Mouse (Mus musculus): ENCODE data around the gene C130026I21Rik.
"Not testable (repeated sequence)": the region's sequence is repeated elsewhere in the genome, so short reads cannot be mapped to it uniquely, and the experiment has no call there.

Gene C130026I21Rik

GRCm38 (mm10) chr1:85033616-85034015, 236.8 kb downstream of the C130026I21Rik start:
- DNase-seq (ENCODE audit: low spot score): not testable (repeated sequence)

DNA sequence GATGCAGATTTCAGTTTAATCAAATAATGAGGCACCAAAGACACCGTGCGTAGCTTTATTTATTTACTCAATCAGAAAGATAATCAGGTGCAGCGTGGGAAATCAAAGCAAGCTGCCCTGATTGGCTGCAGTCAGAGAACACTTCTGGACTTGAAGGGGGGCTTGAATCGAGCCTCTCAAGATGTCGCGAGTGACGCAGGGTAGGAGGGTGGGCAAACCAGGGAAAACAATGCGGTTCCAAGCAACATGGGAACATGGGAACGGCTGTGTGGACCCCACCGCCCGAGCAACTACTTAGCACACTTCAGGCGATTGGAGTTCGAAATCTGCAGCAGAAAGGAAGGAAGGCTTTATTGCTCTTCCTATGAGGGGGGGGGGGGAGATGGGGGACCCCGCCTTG, 240.2 kb downstream of the C130026I21Rik start:
- not testable (repeated sequence) for DNase-seq (ENCODE audit: low spot score)

GRCm38 (mm10) chr1:85011933-85012332, 258.4 kb downstream of the C130026I21Rik start:
- not testable (repeated sequence) for DNase-seq (ENCODE audit: low spot score)

GRCm38 (mm10) chr1:85010947-85011346, 259.4 kb downstream of the C130026I21Rik start:
- not testable (repeated sequence) for DNase-seq (ENCODE audit: low spot score)

GRCm38 (mm10) chr1:85007737-85008136, 262.6 kb downstream of the C130026I21Rik start:
- DNase-seq (ENCODE audit: low spot score): not testable (repeated sequence)

- not testable (repeated sequence) for DNase-seq (ENCODE audit: low spot score)
Observed at GRCm38 (mm10) chr1:84999241-84999640, 271.1 kb downstream of the C130026I21Rik start.

DNA sequence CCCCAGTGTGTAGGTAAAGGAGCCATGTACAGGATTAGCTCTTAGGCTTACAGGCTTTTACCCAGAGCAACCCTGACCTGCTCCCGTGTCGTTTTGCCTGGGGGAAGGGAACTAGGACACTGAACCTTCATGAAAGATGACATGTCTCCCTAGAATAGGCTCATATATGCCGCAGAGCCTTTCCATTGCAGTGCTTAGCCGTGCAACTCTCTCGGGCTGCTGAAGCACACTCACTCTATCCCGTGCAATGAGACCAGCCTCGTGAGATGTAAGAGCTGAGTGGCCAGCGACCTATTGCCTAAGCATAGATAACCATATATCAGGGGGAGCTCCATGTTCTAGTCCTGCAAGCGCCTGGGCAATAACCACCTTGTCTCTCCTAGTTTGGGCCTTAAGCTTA, 274.1 kb downstream of the C130026I21Rik start:
- DNase-seq (ENCODE audit: low spot score): not testable (repeated sequence)

GRCm38 (mm10) chr1:84994461-84994860, 275.9 kb downstream of the C130026I21Rik start:
- DNase-seq (ENCODE audit: low spot score): not testable (repeated sequence)

GRCm38 (mm10) chr1:84993688-84994319, 276.6 kb downstream of the C130026I21Rik start:
- DNase-seq (ENCODE audit: low spot score): not testable (repeated sequence)

- DNase-seq (ENCODE audit: low spot score): not testable (repeated sequence)
Observed at GRCm38 (mm10) chr1:84993235-84993634, 277.1 kb downstream of the C130026I21Rik start.

- not testable (repeated sequence) for DNase-seq (ENCODE audit: low spot score)
Observed at GRCm38 (mm10) chr1:84992827-84993226, 277.5 kb downstream of the C130026I21Rik start.

GRCm38 (mm10) chr1:84989044-84989443, 281.3 kb downstream of the C130026I21Rik start:
- DNase-seq (ENCODE audit: low spot score): not testable (repeated sequence)

DNA sequence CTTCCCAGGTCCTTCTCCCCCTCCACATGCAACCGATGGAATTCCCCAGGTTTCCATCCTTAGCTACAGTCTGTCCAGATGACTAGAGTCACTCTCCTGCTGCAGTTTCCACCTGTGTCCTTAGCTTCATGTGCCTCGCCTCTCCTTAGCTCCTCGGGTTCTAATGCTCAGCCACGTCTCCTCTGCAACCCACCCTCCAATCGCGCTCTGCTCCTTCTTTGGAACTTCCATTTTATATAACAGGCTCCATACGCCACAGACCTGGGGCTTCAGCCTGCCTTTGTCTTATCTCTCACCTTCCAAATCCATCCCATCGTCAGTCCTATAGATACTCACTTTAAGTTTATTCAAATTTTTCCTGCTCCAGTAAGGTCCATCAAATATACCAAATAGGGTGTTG, 282.6 kb downstream of the C130026I21Rik start:
- not testable (repeated sequence) for DNase-seq (ENCODE audit: low spot score)

DNA sequence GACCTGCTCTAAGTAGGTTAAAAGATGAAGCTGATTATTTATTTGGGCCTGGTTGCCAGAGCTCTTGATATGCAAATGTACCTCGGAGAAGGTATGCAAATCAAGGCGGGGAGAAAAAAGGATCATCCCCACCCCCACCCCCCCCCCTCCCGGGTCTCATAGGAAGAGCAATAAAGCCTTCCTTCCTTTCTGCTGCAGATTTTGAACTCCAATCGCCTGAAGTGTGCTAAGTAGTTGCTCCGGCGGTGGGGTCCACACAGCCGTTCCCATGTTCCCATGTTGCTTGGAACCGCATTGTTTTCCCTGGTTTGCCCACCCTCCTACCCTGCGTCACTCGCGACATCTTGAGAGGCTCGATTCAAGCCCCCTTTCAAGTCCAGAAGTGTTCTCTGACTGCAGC, 308.6 kb downstream of the C130026I21Rik start:
- DNase-seq (ENCODE audit: low spot score): not testable (repeated sequence)

DNA sequence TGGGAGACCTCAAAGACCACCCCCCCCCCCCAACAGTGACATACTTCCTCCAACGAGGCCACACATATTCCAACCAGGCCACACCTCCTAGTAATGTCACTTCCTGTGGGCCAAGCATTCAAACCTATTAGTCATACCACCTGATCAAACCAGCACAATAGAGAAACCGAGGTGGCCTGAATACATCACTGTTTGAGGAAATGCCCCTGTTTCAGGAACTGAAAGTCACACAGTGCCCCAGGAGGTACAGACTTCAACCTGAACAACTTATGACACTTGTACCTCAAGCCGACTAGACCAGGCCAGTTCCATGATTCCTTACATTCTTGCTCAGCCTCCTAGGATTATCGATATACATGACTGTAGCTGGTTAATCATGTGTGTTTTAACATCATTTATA, 312.7 kb downstream of the C130026I21Rik start:
- DNase-seq (ENCODE audit: low spot score): not testable (repeated sequence)

- DNase-seq (ENCODE audit: low spot score): not testable (repeated sequence)
Observed at GRCm38 (mm10) chr1:84956771-84957170, 313.6 kb downstream of the C130026I21Rik start.

DNA sequence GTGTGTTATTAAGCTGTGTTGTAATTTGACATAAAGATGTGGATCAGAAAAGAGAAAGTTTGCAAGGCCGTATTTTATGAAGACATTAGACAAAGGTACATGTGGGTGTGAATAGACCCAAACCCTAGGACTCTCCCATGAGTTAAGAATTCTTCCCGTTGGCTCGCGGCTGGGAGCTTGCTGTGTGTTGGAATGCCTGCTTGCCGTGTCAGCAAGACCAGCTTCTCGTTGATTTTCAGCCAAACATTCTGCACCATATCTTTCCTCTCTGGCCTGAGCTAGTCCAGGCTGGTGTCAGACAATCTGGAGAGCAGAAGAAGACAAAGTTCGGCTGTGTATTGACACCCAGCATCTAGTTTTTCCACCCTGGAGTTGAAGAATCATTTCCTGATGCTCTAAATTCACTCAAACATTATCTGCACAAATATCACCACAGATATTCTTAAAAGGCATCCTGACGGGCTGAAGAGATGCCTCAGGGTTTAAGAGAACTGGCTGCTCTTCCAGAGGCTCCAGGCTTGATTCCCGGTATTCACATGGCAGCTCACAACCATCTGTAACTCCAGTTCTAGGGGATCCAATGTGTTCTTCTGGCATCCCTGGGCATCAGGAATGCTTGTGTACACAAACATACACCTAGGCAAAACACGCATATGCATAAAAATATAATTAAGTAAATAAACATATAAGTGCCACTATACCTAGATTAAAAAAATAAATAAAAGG, 317.7 kb downstream of the C130026I21Rik start:
- no peak for DNase-seq (ENCODE audit: low spot score)

- DNase-seq (ENCODE audit: low spot score): no peak
Observed at GRCm38 (mm10) chr1:84951566-84951965, 318.8 kb downstream of the C130026I21Rik start.

DNA sequence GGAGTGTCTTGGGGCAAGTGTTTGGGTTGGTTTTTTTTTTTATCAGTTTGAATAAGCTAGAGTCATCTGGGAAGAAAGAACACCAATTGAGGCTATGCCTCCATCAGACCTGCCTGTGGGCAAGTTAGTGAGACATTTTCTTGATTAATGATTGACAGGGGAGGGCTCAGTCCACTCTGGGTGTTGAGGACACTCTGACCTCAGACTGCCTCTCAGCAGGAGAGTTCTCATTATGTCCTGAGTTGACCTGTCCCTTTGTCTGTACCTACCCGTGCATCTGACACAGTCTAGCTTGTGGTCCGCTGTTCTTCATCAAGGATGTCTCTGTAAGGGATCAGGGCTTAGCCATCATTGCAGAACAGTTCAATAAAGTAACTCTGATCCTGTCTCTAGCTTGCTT, 323.0 kb downstream of the C130026I21Rik start:
- no peak for DNase-seq (ENCODE audit: low spot score)

DNA sequence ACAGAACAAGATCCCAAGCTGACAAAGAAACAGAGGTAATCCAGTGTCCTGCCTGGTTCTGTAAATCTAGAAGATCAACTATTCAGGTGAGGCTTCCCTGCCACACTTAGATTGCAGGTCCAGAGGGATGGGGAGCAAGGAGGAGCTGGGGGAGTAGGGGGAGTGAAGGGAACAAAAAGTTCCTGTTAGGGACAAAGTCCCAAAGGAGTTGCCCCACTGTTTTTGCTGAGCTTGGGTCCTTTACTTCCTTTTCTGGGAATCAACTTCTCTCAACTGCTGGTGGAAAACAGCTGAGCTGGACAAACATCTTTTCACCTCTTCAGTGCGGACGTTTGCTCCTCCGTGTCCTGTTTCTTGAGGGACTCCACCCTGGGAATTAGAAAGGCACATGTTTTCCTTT, 324.4 kb downstream of the C130026I21Rik start:
- DNase-seq (ENCODE audit: low spot score): no peak

- no peak for DNase-seq (ENCODE audit: low spot score)
Observed at GRCm38 (mm10) chr1:84943549-84943948, 326.8 kb downstream of the C130026I21Rik start.

Measured in T-cell, adult 2 months (primary cell).